Mouse (Mus musculus) ovary, adult 10 weeks (tissue): ENCODE results near the gene Tia1. TPM values are rescaled to one million over a fixed set of nuclear protein-coding genes. Genes with fewer than 3 reads are reported as not detected.

Source experiments
- polyA plus RNA-seq: library from polyadenylated mRNA; stranded (reverse); fragments of 350-450 nt; fragmentation: Illumina TruSeq; extraction: RNeasy Lipid Tissue Mini Kit (QIAGEN cat#74804); gene quantifications from one replicate; pipeline ENCODE4 v1.2.3, GENCODE M21; 2014

Gene Tia1
- 128 TPM for polyA plus RNA-seq

DNA sequence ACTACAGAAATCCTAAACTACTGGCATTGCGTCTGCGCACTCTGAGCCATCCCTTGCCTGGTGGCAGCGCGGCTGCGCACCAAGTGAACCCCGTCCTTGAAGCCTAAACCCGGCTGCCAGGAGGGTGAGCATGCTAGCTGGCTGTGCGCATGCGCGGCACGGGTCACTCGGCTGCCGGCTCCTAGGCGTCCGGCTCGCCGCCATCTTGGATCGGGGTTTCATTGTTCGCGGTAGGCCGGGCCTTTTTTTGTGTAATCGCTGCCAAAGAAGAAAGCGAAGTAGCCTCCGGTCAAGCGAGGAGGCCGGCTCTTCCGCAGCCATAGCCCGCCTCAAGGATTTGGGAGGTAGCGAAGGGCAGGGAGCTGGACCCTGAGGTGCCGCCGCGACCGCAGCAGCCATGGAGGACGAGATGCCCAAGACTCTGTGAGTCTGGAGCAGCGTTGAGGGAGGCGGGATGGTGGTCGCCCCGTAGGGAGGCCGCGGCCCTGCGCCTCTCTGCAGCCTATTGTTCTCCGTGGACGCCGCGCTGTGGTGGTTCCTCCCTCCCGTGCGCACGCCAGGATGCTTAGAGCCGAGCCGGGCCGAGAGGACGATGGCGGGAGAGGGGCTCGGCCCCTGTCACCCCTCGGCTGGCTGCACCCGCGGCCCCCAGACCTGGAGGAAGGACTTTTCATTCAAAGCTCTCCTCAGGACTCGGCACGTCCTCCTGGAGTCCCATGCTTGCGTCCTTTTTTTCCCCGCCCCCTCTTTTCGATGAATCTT, at the start of gene Tia1:
TSS of gene Tia1 (plus strand) at position 120 of the 762 bp plus-strand sequence.

DNA sequence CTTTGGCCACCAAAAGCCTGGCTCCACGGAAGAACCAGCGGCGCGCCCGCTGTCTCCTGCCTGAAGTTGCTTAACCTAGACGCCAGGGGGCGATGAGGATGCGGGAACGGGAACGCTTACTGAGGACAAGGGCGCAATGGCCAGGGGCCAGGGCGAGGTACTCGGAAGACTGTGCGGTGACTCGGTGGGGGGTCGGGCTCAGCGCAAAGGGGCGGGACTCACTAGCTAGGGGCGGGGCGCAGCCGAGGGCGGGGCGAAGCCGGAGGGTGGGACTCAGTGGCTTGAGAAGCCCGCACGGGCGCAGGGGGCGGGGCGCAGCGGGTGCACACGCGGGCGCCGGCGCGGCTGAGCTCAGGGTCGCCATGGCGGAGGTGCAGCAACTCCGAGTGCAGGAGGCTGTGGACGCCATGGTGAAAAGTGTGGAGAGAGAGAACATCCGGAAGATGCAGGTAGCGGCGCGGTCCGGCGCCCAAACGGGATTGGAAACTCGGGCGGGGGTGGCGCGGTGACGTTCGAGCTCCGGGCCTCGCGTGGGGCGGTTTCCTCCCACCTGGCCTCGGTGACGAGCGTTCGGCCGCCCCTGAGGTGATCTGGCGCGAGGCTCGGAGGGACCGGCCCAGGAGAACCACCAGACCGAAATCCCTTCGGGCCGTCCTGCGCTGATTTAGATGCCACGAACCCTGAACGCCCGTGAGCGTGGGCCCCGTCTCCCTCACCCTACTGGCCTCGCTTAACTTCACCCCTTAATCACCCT, 38.5 kb upstream of the Tia1 start, which contains the start of gene Fam136a:
TSS of gene Fam136a (plus strand) at position 276 of the 754 bp plus-strand sequence.

DNA sequence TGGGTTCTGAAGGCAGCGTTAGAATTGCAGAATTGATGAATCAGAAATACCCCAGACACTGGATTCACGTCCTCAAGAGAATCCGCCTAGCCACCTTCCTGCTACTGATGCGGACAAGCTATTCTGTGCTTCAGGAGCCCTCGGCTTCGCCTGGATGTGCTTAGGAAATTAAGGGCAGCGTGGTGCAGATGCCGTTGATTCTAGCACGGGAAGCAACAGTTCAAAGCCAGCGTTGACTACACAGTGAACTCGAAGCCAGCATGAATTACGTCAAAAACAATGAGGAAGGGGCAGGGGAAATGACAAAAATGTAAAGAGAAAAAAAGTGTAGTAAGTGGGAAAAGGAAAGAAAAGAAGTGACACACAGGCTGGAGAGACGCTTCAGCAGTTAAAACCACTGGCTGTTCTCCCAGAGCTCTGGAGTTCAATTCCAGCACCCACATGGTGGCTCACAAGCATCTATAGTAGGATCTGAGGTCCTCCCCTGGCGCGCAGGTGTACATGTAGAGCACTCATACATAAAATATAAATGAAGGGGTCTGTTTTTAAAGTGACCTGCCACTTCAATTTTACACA, 33.2 kb upstream of the Tia1 start, which contains the start of gene Snrpg:
TSS of gene Snrpg (plus strand) at position 541 of the 576 bp plus-strand sequence.

DNA sequence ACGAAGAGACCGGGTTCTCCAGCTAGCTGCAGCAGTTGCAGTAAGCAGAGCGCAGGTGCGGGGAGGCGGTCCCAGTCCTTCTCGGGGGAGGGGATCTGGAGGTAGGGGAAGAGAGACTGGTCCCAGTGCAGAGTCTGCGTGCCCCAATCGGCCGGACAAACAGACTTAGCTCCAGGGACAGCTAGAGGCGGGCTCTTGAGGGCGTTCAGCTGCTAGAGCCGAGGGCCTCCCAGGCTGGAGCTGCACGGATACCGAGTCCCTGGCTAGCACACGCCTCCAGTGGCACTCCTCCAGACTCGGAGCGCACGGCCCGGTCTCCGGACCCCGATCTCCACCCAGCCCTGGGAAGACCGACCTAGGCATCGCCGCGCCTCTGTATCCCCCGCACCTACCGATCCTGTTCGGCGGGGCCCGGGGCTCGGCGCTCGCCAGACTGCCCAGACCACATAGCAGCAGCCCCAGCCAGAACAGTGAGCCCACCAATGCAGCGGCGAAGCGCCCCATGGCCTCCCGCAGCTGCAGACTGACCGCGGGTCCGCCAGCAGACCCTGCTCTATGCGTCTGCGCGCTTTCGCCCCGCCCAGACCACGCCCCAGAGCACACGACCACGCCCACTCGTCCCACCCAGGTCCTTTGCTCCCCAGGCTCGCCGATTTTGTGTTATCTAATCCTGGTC, 7.3 kb upstream of the Tia1 start, which contains the start of gene Pcyox1:
TSS of gene Pcyox1 (minus strand) at position 574 of the 676 bp plus-strand sequence.

DNA sequence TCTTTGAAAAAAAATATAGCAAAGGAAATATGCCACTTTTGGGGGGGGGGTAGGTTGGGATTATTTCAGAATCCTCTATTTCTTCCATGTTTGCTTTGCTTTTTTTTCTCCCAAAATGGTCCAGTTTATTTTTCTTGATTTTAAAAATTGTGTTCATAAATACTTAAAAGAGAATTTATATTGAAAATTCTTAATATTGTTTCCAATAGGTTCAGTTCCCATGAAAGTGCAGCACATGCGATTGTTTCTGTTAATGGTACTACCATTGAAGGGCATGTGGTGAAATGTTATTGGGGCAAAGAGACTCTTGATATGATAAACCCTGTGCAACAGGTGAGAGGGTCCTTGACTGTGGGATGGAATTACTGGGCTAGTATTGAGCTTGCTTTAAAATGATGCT, 22.3 kb downstream of the Tia1 start, which contains the start of gene Gm44790:
TSS of gene Gm44790 (plus strand) at position 301 of the 400 bp plus-strand sequence.

DNA sequence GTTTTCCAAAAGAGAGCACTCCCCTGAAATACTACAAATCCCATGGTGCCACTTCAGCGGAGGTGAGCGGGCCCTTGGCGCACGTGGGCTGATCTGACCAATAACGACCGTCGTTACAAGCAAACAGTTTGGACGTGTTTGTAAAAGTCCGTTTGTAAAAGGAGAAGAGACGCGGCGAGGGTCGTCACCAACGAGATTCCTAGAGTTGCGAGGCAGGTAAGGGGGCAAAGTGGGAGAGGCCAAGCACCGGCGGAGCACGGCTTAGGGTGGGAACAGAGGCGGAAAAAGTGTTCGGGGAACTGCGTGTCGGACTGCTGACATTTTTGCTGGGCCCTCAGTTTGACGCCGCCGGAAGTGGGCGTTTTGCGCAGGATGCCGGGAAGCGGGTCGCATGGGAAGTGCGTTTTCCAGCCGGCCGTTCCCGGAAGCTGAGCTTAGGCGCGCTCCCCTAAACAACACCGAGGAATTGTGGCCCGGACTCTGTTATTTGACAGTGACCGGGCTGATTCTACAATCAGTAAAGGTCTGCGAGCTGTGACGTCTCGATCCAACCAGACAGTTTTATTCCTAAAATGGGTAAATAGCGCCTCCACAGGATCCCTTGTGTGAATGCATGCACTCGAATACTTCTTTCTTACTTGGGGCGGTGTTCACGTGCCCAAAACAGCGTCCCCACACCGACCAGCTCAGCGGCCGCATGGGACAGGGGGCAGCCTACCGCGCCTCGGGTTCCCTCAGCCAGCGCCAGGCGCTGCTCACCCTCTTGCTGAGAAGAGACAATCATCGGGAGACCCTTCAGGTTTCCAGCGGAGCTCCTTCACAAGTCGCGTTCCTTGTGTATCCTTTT, 34.5 kb downstream of the Tia1 start, which contains the start of gene C87436:
TSS of gene C87436 (plus strand) at position 103 of the 847 bp plus-strand sequence.

Other genes starting within 250 kb of the Tia1 start
- gene Tgfa, start 209.0 kb upstream of the Tia1 start, polyA plus RNA-seq = 13.3 TPM
- gene Fam136a, start 38.6 kb upstream of the Tia1 start, polyA plus RNA-seq = 149 TPM
- gene Snrpg, start 32.9 kb upstream of the Tia1 start, polyA plus RNA-seq = 25.4 TPM
- 256 TPM for gene Pcyox1, start 7.1 kb upstream of the Tia1 start, polyA plus RNA-seq
- not detected for gene Gm44790, start 22.4 kb downstream of the Tia1 start, polyA plus RNA-seq
- 16.4 TPM for gene C87436, start 34.2 kb downstream of the Tia1 start, polyA plus RNA-seq
- 176 TPM for gene Pcbp1, start 122.1 kb downstream of the Tia1 start, polyA plus RNA-seq
- not detected for gene Asprv1, start 223.9 kb downstream of the Tia1 start, polyA plus RNA-seq